Mouse (Mus musculus): ENCODE measurements around the gene Slc30a2.

- no peak for TF ChIP-seq EP300 (IDR thresholded peaks at IDR 0.05)
- no peak for TF ChIP-seq CTCF (IDR thresholded peaks at IDR 0.05)
Measured at GRCm38 (mm10) chr4:134350641-134351040, 7.7 kb downstream of the Slc30a2 start.

Data from lung, postnatal 0 days (tissue).